Mouse (Mus musculus) thymus, postnatal 4 days (tissue): ENCODE measurements around the gene 4833439L19Rik.
A peak's percentile ranks its signal among the peaks of the same experiment; 100 is the strongest.
"Not testable (repeated sequence)": the region's sequence is repeated elsewhere in the genome, so short reads cannot be mapped to it uniquely, and the experiment has no call there.

ENCODE experiments used
- DNase-seq: peaks from one replicate; pipeline ENCODE4 v3.0.0; 2021

The 4833439L19Rik gene

GRCm38 (mm10) chr13:54565201-54565581 is at the start of gene 4833439L19Rik:
TSS of gene 4833439L19Rik (minus strand) at chr13:54565435.
- DNase-seq, result peak; percentile 99

GRCm38 (mm10) chr13:54613141-54613540 is 47.9 kb upstream of the 4833439L19Rik start:
- not testable (repeated sequence) for DNase-seq

GRCm38 (mm10) chr13:54610972-54611754 is 45.9 kb upstream of the 4833439L19Rik start, which contains the start of gene Cltb:
TSS of gene Cltb (minus strand) at chr13:54611344.
- peak; percentile 93 for DNase-seq

GRCm38 (mm10) chr13:54610613-54610971 is 45.4 kb upstream of the 4833439L19Rik start:
- no peak for DNase-seq

- no peak for DNase-seq
Observed at GRCm38 (mm10) chr13:54609301-54609700, 44.1 kb upstream of the 4833439L19Rik start.

GRCm38 (mm10) chr13:54608666-54609065 is 43.4 kb upstream of the 4833439L19Rik start:
- DNase-seq, result no peak

- no peak for DNase-seq
Observed at GRCm38 (mm10) chr13:54608002-54608401, 42.8 kb upstream of the 4833439L19Rik start.

GRCm38 (mm10) chr13:54607204-54607603 is 42.0 kb upstream of the 4833439L19Rik start:
- DNase-seq, result no peak

GRCm38 (mm10) chr13:54605426-54605825 is 40.2 kb upstream of the 4833439L19Rik start:
- no peak for DNase-seq

GRCm38 (mm10) chr13:54604221-54604620 is 39.0 kb upstream of the 4833439L19Rik start:
- DNase-seq, result no peak

- peak; percentile 44 for DNase-seq
Observed at GRCm38 (mm10) chr13:54603501-54603900, 38.3 kb upstream of the 4833439L19Rik start.

- no peak for DNase-seq
Observed at GRCm38 (mm10) chr13:54602639-54603111, 37.4 kb upstream of the 4833439L19Rik start.

GRCm38 (mm10) chr13:54598622-54599143 is 33.4 kb upstream of the 4833439L19Rik start:
- DNase-seq, result no peak

GRCm38 (mm10) chr13:54596870-54597269 is 31.6 kb upstream of the 4833439L19Rik start:
- no peak for DNase-seq

- DNase-seq, result no peak
Observed at GRCm38 (mm10) chr13:54596107-54596690, 31.0 kb upstream of the 4833439L19Rik start.

- no peak for DNase-seq
Observed at GRCm38 (mm10) chr13:54593617-54594016, 28.4 kb upstream of the 4833439L19Rik start.

GRCm38 (mm10) chr13:54591776-54592356 is 26.6 kb upstream of the 4833439L19Rik start:
- no peak for DNase-seq

GRCm38 (mm10) chr13:54589996-54590951 is 25.0 kb upstream of the 4833439L19Rik start, which contains the start of the genes Nop16 and Higd2a:
TSS of gene Nop16 (minus strand) at chr13:54590090.
TSS of gene Higd2a (plus strand) at chr13:54590207.
- peak; percentile 94 for DNase-seq

GRCm38 (mm10) chr13:54589414-54589995 is 24.3 kb upstream of the 4833439L19Rik start:
- no peak for DNase-seq

- DNase-seq, result no peak
Observed at GRCm38 (mm10) chr13:54585831-54586230, 20.6 kb upstream of the 4833439L19Rik start.

- no peak for DNase-seq
Observed at GRCm38 (mm10) chr13:54582860-54583259, 17.6 kb upstream of the 4833439L19Rik start.

- DNase-seq, result no peak
Observed at GRCm38 (mm10) chr13:54582126-54582525, 16.9 kb upstream of the 4833439L19Rik start.
